Mouse (Mus musculus) fibroblast of lung, adult 2 months (primary cell): ENCODE results near the gene Rlim.

Experiments
- DNase-seq: peaks from one replicate; pipeline ENCODE4 v3.0.0-alpha.2; 2011; ENCODE audit warnings: low read depth

Gene Rlim

DNA sequence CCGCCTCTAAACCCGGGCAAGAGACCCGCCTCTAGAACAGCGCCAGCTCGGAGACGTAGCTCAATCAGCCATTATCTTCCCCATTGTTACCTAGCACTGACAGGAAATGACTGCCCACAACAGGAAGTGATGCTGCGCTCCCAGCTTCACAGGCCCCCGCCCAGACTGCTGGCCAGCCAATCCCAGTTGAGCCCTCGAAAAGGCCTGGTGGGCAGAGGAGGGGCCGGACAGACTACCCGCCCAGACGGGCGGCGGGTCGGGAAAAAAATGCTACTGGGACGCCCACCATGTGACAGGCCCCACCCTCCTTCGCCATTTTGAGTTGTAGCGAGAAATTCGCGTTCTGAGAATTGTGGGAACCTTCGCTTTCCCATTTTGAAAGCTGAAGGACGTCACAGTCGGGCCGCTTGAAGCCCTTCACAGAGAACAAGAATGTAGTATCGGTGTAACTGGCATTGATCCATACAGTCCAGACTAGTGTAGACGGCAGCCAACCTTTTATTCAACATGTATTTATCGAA lies at the start of gene Rlim:
Gene Rlim, minus strand, starts transcription at position 116 of the 521 bp plus-strand sequence.
- peak; percentile 84 for DNase-seq

GRCm38 (mm10) chrX:104017196-104017595 lies 36.1 kb upstream of the Rlim start:
- DNase-seq = no peak

DNA sequence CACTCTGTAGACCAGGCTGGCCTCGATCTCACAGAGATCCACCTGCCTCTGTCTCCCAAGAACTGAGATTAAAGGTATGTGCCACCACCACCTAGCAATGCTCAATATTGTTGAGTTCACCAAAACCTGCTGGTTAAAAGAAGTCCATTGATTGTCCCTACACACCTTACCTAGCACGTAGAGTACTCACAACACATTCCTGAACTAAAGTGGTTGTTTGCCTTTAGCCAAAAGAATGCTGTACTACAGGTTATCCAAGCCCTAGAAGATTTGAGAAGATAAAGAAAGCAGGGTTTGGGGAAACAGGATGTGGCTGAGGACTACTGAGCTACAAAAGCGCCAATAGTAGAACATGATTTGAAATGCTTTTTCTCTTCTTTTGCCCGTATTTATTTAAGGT lies 34.0 kb upstream of the Rlim start:
- no peak for DNase-seq

DNA sequence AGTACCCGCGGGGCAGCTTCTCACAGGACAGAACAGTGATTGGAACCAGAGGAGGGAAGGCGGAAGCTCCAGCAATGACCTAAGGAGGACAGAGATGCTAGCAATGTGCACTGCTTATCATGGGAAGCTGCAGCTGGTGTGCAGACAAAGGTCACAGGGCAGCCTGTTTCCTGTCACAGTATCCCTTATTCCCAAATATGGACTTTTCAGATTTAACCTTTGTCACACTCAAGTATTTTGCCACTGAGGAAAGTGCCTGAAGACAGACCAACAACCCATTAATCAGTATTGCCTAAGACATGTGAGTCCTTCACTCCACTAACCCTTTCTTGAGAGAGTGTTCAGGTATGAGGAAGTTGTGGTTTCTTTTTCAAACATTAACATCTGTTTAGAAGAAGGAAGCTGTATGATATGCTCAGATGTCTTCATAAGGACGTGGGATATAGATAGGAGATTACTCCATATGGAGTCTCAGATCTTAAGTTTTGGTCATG lies 32.3 kb upstream of the Rlim start:
- no peak for DNase-seq

- no peak for DNase-seq
Observed at GRCm38 (mm10) chrX:103994741-103995140, 13.7 kb upstream of the Rlim start.

DNA sequence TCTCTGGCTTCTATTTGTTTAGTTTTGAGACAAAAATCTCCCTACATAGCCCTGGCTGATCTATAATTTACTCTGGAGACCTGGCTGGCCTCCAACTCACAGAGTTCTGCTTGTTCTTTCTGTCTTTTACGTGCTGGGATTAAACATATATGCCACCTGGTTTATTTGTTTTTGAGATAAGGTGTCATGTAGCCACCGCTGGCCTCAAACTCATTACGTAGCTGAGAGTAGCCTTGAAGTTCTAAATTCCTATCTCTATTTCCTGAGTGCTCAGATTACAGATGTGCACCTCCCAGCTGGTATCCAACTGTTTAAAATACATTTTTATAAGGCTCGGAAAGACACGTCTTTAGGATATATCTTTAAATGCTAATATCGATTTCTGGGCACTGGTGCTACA lies 12.8 kb upstream of the Rlim start:
- no peak for DNase-seq

GRCm38 (mm10) chrX:103991702-103992101 lies 10.6 kb upstream of the Rlim start:
- DNase-seq = no peak

DNA sequence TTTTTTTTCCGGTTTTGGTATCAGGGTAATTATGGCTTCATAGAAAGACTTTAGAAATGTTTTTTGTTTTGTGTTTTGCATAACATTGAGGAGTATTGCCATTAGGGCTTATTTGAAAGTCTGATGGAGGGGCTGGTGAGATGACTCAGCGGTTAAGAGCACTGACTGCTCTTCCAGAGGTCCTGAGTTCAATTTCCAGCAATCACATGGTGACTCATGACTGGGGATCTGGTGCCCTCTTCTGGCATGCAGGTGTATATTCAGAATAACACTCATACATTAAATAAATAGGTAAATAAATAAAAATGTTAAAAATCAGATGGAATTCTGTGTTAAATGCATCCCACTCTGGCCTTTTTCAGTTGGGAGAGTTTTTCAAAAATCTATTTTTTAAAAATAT lies 9.3 kb upstream of the Rlim start:
- DNase-seq = no peak

- DNase-seq = no peak
Observed at GRCm38 (mm10) chrX:103987215-103987964, 6.3 kb upstream of the Rlim start.

GRCm38 (mm10) chrX:103986159-103986558 lies 5.1 kb upstream of the Rlim start:
- no peak for DNase-seq

- DNase-seq = no peak
Observed at GRCm38 (mm10) chrX:103984992-103985391, 3.9 kb upstream of the Rlim start.

GRCm38 (mm10) chrX:103981806-103982205 lies 722 bp upstream of the Rlim start:
- DNase-seq = no peak

GRCm38 (mm10) chrX:103980590-103981168 lies 405 bp downstream of the Rlim start:
- no peak for DNase-seq

DNA sequence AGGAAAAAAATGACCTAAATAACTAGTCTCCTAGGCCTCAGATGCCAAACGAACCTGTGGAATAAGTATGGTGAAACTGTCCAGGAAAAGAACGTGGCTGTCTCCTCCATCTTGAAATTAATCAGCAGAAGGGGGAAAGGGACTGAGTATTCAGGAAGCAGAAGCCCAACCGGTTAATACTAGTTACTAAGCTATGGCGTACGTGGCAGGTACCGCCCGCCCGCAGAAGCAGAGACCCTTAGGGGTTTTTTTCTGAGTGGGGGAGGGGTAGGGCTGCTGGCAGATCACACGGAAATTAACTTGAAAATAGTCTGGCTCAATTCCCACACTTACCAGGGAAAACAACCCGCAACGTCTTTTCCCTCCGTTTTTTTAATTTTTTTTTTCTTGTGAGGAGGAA lies 1.0 kb downstream of the Rlim start:
- DNase-seq = no peak

GRCm38 (mm10) chrX:103939701-103940100 lies 41.4 kb downstream of the Rlim start:
- no peak for DNase-seq

- no peak for DNase-seq
Observed at GRCm38 (mm10) chrX:103937333-103937732, 43.8 kb downstream of the Rlim start.

GRCm38 (mm10) chrX:103922436-103922835 lies 58.6 kb downstream of the Rlim start:
- DNase-seq = no peak

DNA sequence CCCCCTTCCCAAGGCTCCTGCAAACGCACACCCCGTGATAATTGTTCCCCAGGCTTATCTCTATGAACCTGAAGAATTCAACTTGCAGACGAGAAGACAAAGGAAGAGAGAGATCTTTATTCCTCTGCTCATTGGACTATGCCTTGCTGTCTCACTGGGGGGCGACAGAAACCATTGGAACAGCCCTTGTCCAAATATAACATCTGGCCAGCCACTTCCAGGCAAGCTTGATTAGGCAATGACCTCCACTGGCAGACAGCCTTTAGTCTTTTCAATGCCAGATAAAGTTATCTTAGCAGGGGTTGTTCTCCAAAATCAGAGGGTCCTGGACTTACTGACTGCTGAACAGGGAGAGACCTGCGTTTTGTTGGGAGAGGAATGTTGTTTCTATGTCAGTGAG lies 62.1 kb downstream of the Rlim start:
- no peak for DNase-seq

DNA sequence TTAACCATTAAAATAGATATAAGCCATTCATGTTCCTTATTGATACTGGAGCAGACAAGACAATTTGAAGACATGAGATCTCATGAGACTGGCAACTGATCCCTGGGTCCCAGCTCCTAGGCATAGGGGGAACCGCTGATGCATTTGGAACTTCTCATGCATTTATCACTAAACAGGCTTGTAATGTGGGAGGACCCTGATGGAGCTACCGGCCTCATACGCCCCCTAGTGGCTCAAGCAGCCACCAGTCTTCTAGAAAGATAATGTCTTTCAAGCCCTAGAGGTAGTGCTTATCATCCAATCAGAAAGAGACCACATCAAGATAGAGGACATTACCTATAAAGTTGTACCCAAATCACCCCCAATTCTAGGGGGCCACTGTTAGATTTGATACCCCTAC lies 66.3 kb downstream of the Rlim start:
- DNase-seq = no peak
